8 mouse cellular contexts compared by ENCODE assay signal in genomic region chr10:94958311-94958710, GRCm38 (mm10). TPM values are rescaled to one million over a fixed set of nuclear protein-coding genes. Genes with fewer than 3 reads are reported as not detected.
DNase-seq lines count a peak whose midpoint lies in the region; ATAC-seq and TF ChIP-seq lines count a peak whose summit lies in the region.

No protein-coding gene starts in this region.

- no peak overlapping the region for H3K9ac ChIP-seq in kidney, embryonic 14.5 days (ENCODE audit: low read depth, low read length)
- H3K9ac ChIP-seq in CH12.LX (ENCODE audit: insufficient read depth, low read depth), result no peak overlapping the region
- H3K9ac ChIP-seq in forebrain, embryonic 11.5 days (ENCODE audit: low read length), result no peak overlapping the region
- H3K9ac ChIP-seq in midbrain, embryonic 13.5 days (replicated peaks), result no peak overlapping the region

- no peaks in the 10 kb centered on the region for H3K27me3 ChIP-seq in kidney, embryonic 14.5 days (ENCODE audit: control insufficient read depth, insufficient read depth, low read length)
- H3K27me3 ChIP-seq in CH12.LX (replicated peaks), result no peaks in the 10 kb centered on the region
- no peaks in the 10 kb centered on the region for H3K27me3 ChIP-seq in forebrain, embryonic 11.5 days (ENCODE audit: control insufficient read depth, insufficient read depth, low read length)
- H3K27me3 ChIP-seq in midbrain, embryonic 13.5 days, result 0 out of 2 replicates have a peak, but pooled peaks cover 4% of the 10 kb centered on the region

- no peak overlapping the region for H3K4me3 ChIP-seq in kidney, embryonic 14.5 days (ENCODE audit: low read length)
- no peak overlapping the region for H3K4me3 ChIP-seq in CH12.LX (replicated peaks in 1 of 3; ENCODE audit: low read depth in 2 of 3, low read length in 2 of 3, poor library complexity in 1 of 3)
- no peak overlapping the region for H3K4me3 ChIP-seq in forebrain, embryonic 11.5 days (ENCODE audit: low read depth, low read length)
- H3K4me3 ChIP-seq in midbrain, embryonic 13.5 days (replicated peaks), result no peak overlapping the region

- no peaks in the 10 kb centered on the region for H3K36me3 ChIP-seq in kidney, embryonic 14.5 days (ENCODE audit: control insufficient read depth, insufficient read depth, low read length)
- no peaks in the 10 kb centered on the region for H3K36me3 ChIP-seq in CH12.LX (replicated peaks in 1 of 2; ENCODE audit: control insufficient read depth in 1 of 2, insufficient read depth in 1 of 2, low read length in 1 of 2)
- no peaks in the 10 kb centered on the region for H3K36me3 ChIP-seq in forebrain, embryonic 11.5 days (ENCODE audit: control insufficient read depth, insufficient read depth, low read length)
- H3K36me3 ChIP-seq in midbrain, embryonic 13.5 days, result no peaks in the 10 kb centered on the region

- 0 out of 2 replicates have a peak, but pooled peaks cover 4% of the 10 kb centered on the region for H3K9me3 ChIP-seq in kidney, embryonic 14.5 days (ENCODE audit: control insufficient read depth, low read length)
- H3K9me3 ChIP-seq in CH12.LX (replicated peaks; ENCODE audit: low read length), result peaks cover 4% of the 10 kb centered on the region
- no peaks in the 10 kb centered on the region for H3K9me3 ChIP-seq in forebrain, embryonic 11.5 days (ENCODE audit: control insufficient read depth, low read length)
- H3K9me3 ChIP-seq in midbrain, embryonic 13.5 days, result no peaks in the 10 kb centered on the region

- peak; percentile 87 for TF ChIP-seq RAD21 in CH12.LX (IDR thresholded peaks at IDR 0.05; ENCODE audit: low read depth, low read length)

- no peak for TF ChIP-seq POLR2A in CH12.LX (IDR thresholded peaks at IDR 0.05; ENCODE audit: low read depth, low read length)

- no peak overlapping the region for H3K4me2 ChIP-seq in kidney, embryonic 14.5 days (replicated peaks; ENCODE audit: low read depth, low read length)
- H3K4me2 ChIP-seq in CH12.LX (ENCODE audit: insufficient read depth, low read depth, poor library complexity, severe bottlenecking), result no peak overlapping the region
- no peak overlapping the region for H3K4me2 ChIP-seq in forebrain, embryonic 11.5 days (ENCODE audit: low read depth, low read length, severe bottlenecking)
- no peak overlapping the region for H3K4me2 ChIP-seq in midbrain, embryonic 13.5 days (replicated peaks)

- H3K4me1 ChIP-seq in kidney, embryonic 14.5 days (ENCODE audit: control insufficient read depth, insufficient read depth, low read length), result no peaks in the 10 kb centered on the region
- peaks cover 12 to 61% of the 10 kb centered on the region in 2 experiments for H3K4me1 ChIP-seq in CH12.LX (ENCODE audit: control insufficient read depth in 1 of 2, insufficient read depth in 2 of 2)
- H3K4me1 ChIP-seq in forebrain, embryonic 11.5 days (replicated peaks; ENCODE audit: control insufficient read depth, insufficient read depth, low read length), result no peaks in the 10 kb centered on the region
- no peaks in the 10 kb centered on the region for H3K4me1 ChIP-seq in midbrain, embryonic 13.5 days (replicated peaks)

- no peak for ATAC-seq in kidney, embryonic 14.5 days (ENCODE audit: low FRiP score, low TSS enrichment)
- ATAC-seq in forebrain, embryonic 11.5 days (replicated peaks; ENCODE audit: low FRiP score), result peak; percentile 44; the same call in 1 of the 2 replicates
- 0 out of 2 replicates have a peak, but pooled peaks have one; percentile 6 for ATAC-seq in midbrain, embryonic 13.5 days

- TF ChIP-seq EP300 in CH12.LX (IDR thresholded peaks at IDR 0.05; ENCODE audit: low read length), result no peak

- no peaks in the 10 kb centered on the region for H3K79me2 ChIP-seq in CH12.LX (replicated peaks; ENCODE audit: control insufficient read depth, extremely low read depth, insufficient read depth, poor library complexity, severe bottlenecking)

- peak; percentile 90 to 97 for TF ChIP-seq CTCF in CH12.LX (conservative IDR thresholded peaks at IDR 0.05 in 1 of 2, IDR thresholded peaks at IDR 0.05 in 1 of 2; ENCODE audit: low read depth in 2 of 2, low read length in 2 of 2)

- no peak overlapping the region for H3K27ac ChIP-seq in kidney, embryonic 14.5 days (ENCODE audit: low read depth, low read length)
- no peak overlapping the region for H3K27ac ChIP-seq in CH12.LX (ENCODE audit: insufficient read depth, low read depth)
- H3K27ac ChIP-seq in forebrain, embryonic 11.5 days (ENCODE audit: low read depth, low read length), result no peak overlapping the region
- H3K27ac ChIP-seq in midbrain, embryonic 13.5 days, result no peak overlapping the region

- peak; percentile 12 to 35 for DNase-seq in kidney, adult 8-10 months
- peak; percentile 84 for DNase-seq in CH12.LX (ENCODE audit: extremely low read depth)
- peak; percentile 56 for DNase-seq in c-Kit-negative CD71-positive TER-119-positive erythroid progenitor cells, embryonic 14.5 days (ENCODE audit: low read depth, low spot score)
- DNase-seq in forebrain, embryonic 11.5 days (ENCODE audit: low spot score), result peak; percentile 71
- DNase-seq in kidney, postnatal 10 days, result peak; percentile 62
- peak; percentile 63 for DNase-seq in thymus, postnatal 25 days

- in situ Hi-C loops in CH12.LX (cut with MboI; ENCODE audit: low pct_ligation_motif_present, low pct_unique_long_range_greater_than_20kb, low sequenced_read_pairs), result loop anchor here (25.0 kb wide), 2 partner anchors 546 to 746 kb away; no protein-coding TSS in a partner anchor

- dilution Hi-C loops in CH12.LX (cut with MboI; ENCODE audit: extremely low pct_ligation_motif_present, extremely low pct_unique_long_range_greater_than_20kb, low sequenced_read_pairs), result no loop called here

- WGBS in kidney, embryonic 14.5 days, result 10% methylated on average over 7 of the region's 7 CpGs
- WGBS in forebrain, embryonic 11.5 days, result 13% methylated on average over 7 of the region's 7 CpGs
- 10% methylated on average over 7 of the region's 7 CpGs for WGBS in midbrain, embryonic 13.5 days

TF ChIP-seq in CH12.LX, 34 proteins besides CTCF, POLR2A, EP300 and RAD21:
- no peak for TF ChIP-seq ZMIZ1 (IDR thresholded peaks at IDR 0.05; ENCODE audit: low read depth, low read length)
- no peak for TF ChIP-seq JUN (IDR thresholded peaks at IDR 0.05; ENCODE audit: insufficient read depth, low read depth, low read length)
- no peak for TF ChIP-seq MXI1 (IDR thresholded peaks at IDR 0.05; ENCODE audit: low read depth, low read length)
- TF ChIP-seq UBTF (IDR thresholded peaks at IDR 0.05; ENCODE audit: low read depth, low read length), result no peak
- no peak for TF ChIP-seq ELF1 (IDR thresholded peaks at IDR 0.05; ENCODE audit: low read depth, low read length)
- TF ChIP-seq CHD1 (IDR thresholded peaks at IDR 0.05; ENCODE audit: low read depth, low read length), result no peak
- peak; percentile 23 for TF ChIP-seq ZC3H11A (IDR thresholded peaks at IDR 0.05; ENCODE audit: low read depth, low read length)
- TF ChIP-seq E2F4 (IDR thresholded peaks at IDR 0.05; ENCODE audit: insufficient replicate concordance, low read depth, low read length), result no peak
- TF ChIP-seq MAX (IDR thresholded peaks at IDR 0.05; ENCODE audit: low read length), result peak; percentile 55; the same call in 1 of the 2 replicates
- no peak for TF ChIP-seq KAT2A (IDR thresholded peaks at IDR 0.05; ENCODE audit: insufficient replicate concordance, low read length)
- TF ChIP-seq MAZ (IDR thresholded peaks at IDR 0.05; ENCODE audit: low read depth, low read length), result no peak
- TF ChIP-seq USF1 (IDR thresholded peaks at IDR 0.05; ENCODE audit: low read depth, low read length), result no peak
- no peak for TF ChIP-seq HCFC1 (IDR thresholded peaks at IDR 0.05; ENCODE audit: low read depth, low read length)
- TF ChIP-seq SMC3 (IDR thresholded peaks at IDR 0.05; ENCODE audit: low read depth, low read length), result peak; percentile 86
- TF ChIP-seq BHLHE40 (IDR thresholded peaks at IDR 0.05; ENCODE audit: low read depth, low read length), result no peak
- no peak for TF ChIP-seq ZNF384 (IDR thresholded peaks at IDR 0.05; ENCODE audit: low read depth, low read length)
- no peak for TF ChIP-seq MAFK (IDR thresholded peaks at IDR 0.05; ENCODE audit: insufficient replicate concordance, low read length)
- TF ChIP-seq CHD2 (IDR thresholded peaks at IDR 0.05; ENCODE audit: low read length), result no peak
- peak; percentile 95 for TF ChIP-seq MYC (IDR thresholded peaks at IDR 0.05; ENCODE audit: low read depth, low read length)
- no peak for TF ChIP-seq NRF1 (IDR thresholded peaks at IDR 0.05; ENCODE audit: low read depth, low read length)
- TF ChIP-seq TCF12 (IDR thresholded peaks at IDR 0.05; ENCODE audit: low read depth, low read length), result no peak; the same call in 1 of the 2 replicates
- no peak for TF ChIP-seq POLR2AphosphoS2 (IDR thresholded peaks at IDR 0.05; ENCODE audit: low read depth, low read length)
- TF ChIP-seq PAX5 (IDR thresholded peaks at IDR 0.05; ENCODE audit: low read length), result no peak
- TF ChIP-seq ETS1 (conservative IDR thresholded peaks at IDR 0.05; ENCODE audit: low read depth, low read length), result no peak
- no peak for TF ChIP-seq GABPA (IDR thresholded peaks at IDR 0.05; ENCODE audit: insufficient replicate concordance, low read depth, low read length)

RNA-seq across cellular contexts. Expression of gene Plxnc1, which starts 13.7 kb away (rescaled TPM):
- 2.3 and 3.9 TPM in 2 replicates for polyA plus RNA-seq in kidney, embryonic 14.5 days (2014; fragmentation: Nextera tagmentation; extraction: Ambion mirVana)
- total RNA-seq in CH12.LX (2012; rRNA removed), result 33.0 and 38.4 TPM in 2 replicates
- 31.2 and 34.4 TPM in 2 replicates for total RNA-seq in CH12.LX (2014; rRNA removed)
- 26.6 and 27.6 TPM in 2 replicates for polyA plus RNA-seq in CH12.LX (2012; ENCODE audit: insufficient read length, low read depth)
- 7.5 and 8.0 TPM in 2 replicates for polyA plus RNA-seq in forebrain, embryonic 11.5 days (2014; fragmentation: Nextera tagmentation; extraction: Ambion mirVana)
- polyA plus RNA-seq in midbrain, embryonic 13.5 days (2015; fragmentation: Nextera tagmentation; extraction: Ambion mirVana), result 8.7 and 9.4 TPM in 2 replicates

Comparison
In these comparisons a context has a peak if more than half of its experiments do, and no peak if none do; other contexts are left out.
1. DNase-seq: peak in every context shown above with its lines; median percentile 84 in CH12.LX; 71 in forebrain, embryonic 11.5 days; 63 in thymus, postnatal 25 days; 62 in kidney, postnatal 10 days; 56 in c-Kit-negative CD71-positive TER-119-positive erythroid progenitor cells, embryonic 14.5 days; 24 in kidney, adult 8-10 months.